Mouse (Mus musculus) embryonic fibroblast, embryonic 13.5 days (primary cell): ENCODE data around the gene Tcf3.

Experiments
- CTCF ChIP-seq: IDR thresholded peaks from 2 replicates; pipeline ENCODE4 v1.5.1; 2011; ENCODE audit warnings: mild to moderate bottlenecking, control low read depth, low read length, moderate library complexity, borderline replicate concordance; ENCODE audit not compliant: insufficient read depth
- POLR2A ChIP-seq: IDR thresholded peaks from 2 replicates; pipeline ENCODE4 v1.6.1; 2011; ENCODE audit warnings: low read depth, mild to moderate bottlenecking, control low read depth, low read length, moderate library complexity

GRCm38 (mm10) chr10:80363734-80364133 is 69.7 kb downstream of the Tcf3 start:
- TF ChIP-seq CTCF (no peak), POLR2A (no peak)
